Mouse (Mus musculus) heart, embryonic 10.5 days (tissue): ENCODE results near the gene Tmc5. TPM values are rescaled to one million over a fixed set of nuclear protein-coding genes. Genes with fewer than 3 reads are reported as not detected.

ENCODE experiments used
- DNase-seq: peaks from one replicate; pipeline ENCODE4 v3.0.0-alpha.2; 2017; ENCODE audit warnings: low spot score
- H3K27ac ChIP-seq: fragments of 300-500 bp; sonication (generic); 2 replicates; pipeline ENCODE4 v1.5.1; 2016; ENCODE audit warnings: mild to moderate bottlenecking
- H3K27me3 ChIP-seq: fragments of 300-500 bp; sonication (generic); 2 replicates; pipeline ENCODE4 v1.6.1; 2016; ENCODE audit warnings: mild to moderate bottlenecking; ENCODE audit not compliant: poor library complexity, insufficient read depth, severe bottlenecking
- H3K36me3 ChIP-seq: fragments of 300-500 bp; sonication (generic); 2 replicates; pipeline ENCODE4 v1.6.1; 2016; ENCODE audit warnings: mild to moderate bottlenecking, moderate library complexity
- H3K4me1 ChIP-seq: fragments of 300-500 bp; sonication (generic); 2 replicates; pipeline ENCODE4 v1.6.1; 2016; ENCODE audit warnings: mild to moderate bottlenecking
- H3K4me3 ChIP-seq: fragments of 300-500 bp; sonication (generic); 2 replicates; pipeline ENCODE4 v1.5.1; 2016; ENCODE audit warnings: mild to moderate bottlenecking, moderate library complexity
- H3K9me3 ChIP-seq: fragments of 300-500 bp; sonication (generic); 2 replicates; pipeline ENCODE4 v1.6.1; 2016; ENCODE audit warnings: mild to moderate bottlenecking, moderate library complexity
- WGBS: fragments of 180-500 bp; shearing (Covaris S2); methylation state at CpG from one replicate; pipeline ENCODE4 v1.1.7; 2016; 5-methylcytosine and 5-hydroxymethylcytosine counted together
- polyA plus RNA-seq: library from polyadenylated mRNA; unstranded; fragments of >200 nt; fragmentation: Nextera tagmentation; extraction: Ambion mirVana; gene quantifications from 2 replicates; pipeline ENCODE4 v1.2.1, GENCODE M21; 2016

Tmc5 gene
- polyA plus RNA-seq, 1 experiment from 2014 or later: not detected

- 0 out of 2 replicates have a peak, but pooled peaks cover 9% of the 10 kb centered on the region for H3K4me1 ChIP-seq
- no peak for DNase-seq
- no peaks in the 10 kb centered on the region for H3K27me3 ChIP-seq
- H3K36me3 ChIP-seq: no peaks in the 10 kb centered on the region
- 49% methylated on average over 6 of the region's 6 CpGs for WGBS
- H3K9me3 ChIP-seq: no peaks in the 10 kb centered on the region
- H3K27ac ChIP-seq: peak overlapping the region; percentile 95
- H3K4me3 ChIP-seq: peak overlapping the region; percentile 91
Observed at GRCm38 (mm10) chr7:118706051-118706450, 109.0 kb downstream of the Tmc5 start.

- no peak overlapping the region for H3K27ac ChIP-seq
- DNase-seq: no peak
- H3K4me1 ChIP-seq: 0 out of 2 replicates have a peak, but pooled peaks cover 9% of the 10 kb centered on the region
- H3K27me3 ChIP-seq: no peaks in the 10 kb centered on the region
- no peaks in the 10 kb centered on the region for H3K36me3 ChIP-seq
- no peaks in the 10 kb centered on the region for H3K9me3 ChIP-seq
- no peak overlapping the region for H3K4me3 ChIP-seq
- 86% methylated on average over 5 of the region's 5 CpGs for WGBS
Observed at GRCm38 (mm10) chr7:118706488-118706887, 109.4 kb downstream of the Tmc5 start.

- WGBS: 60% methylated on average over 2 of the region's 2 CpGs
- Histone ChIP-seq H3K4me1 (0 out of 2 replicates have a peak, but pooled peaks cover 9% of the 10 kb centered on the region), H3K9me3 (no peaks in the 10 kb centered on the region), H3K27me3 (no peaks in the 10 kb centered on the region), H3K36me3 (no peaks in the 10 kb centered on the region), H3K27ac (no peak overlapping the region), H3K4me3 (no peak overlapping the region)
- DNase-seq: no peak
Observed at GRCm38 (mm10) chr7:118707216-118707615, 110.1 kb downstream of the Tmc5 start.

GRCm38 (mm10) chr7:118708002-118708401, 110.9 kb downstream of the Tmc5 start:
- Histone ChIP-seq H3K27ac (no peak overlapping the region), H3K4me1 (peaks cover 12% of the 10 kb centered on the region; the same call in 1 of the 2 replicates), H3K4me3 (no peak overlapping the region), H3K9me3 (no peaks in the 10 kb centered on the region), H3K36me3 (no peaks in the 10 kb centered on the region), H3K27me3 (no peaks in the 10 kb centered on the region)
- no peak for DNase-seq
- 58% methylated on average over 4 of the region's 4 CpGs for WGBS

- H3K4me1 ChIP-seq: peaks cover 6% of the 10 kb centered on the region; the same call in 1 of the 2 replicates
- WGBS: 67% methylated on average over 5 of the region's 5 CpGs
- no peaks in the 10 kb centered on the region for H3K9me3 ChIP-seq
- 0 out of 2 replicates have a peak, but pooled peaks cover 2% of the 10 kb centered on the region for H3K36me3 ChIP-seq
- H3K4me3 ChIP-seq: no peak overlapping the region
- no peaks in the 10 kb centered on the region for H3K27me3 ChIP-seq
- DNase-seq: no peak
- no peak overlapping the region for H3K27ac ChIP-seq
Observed at GRCm38 (mm10) chr7:118710776-118711175, 113.7 kb downstream of the Tmc5 start.

GRCm38 (mm10) chr7:118712228-118713173, 115.4 kb downstream of the Tmc5 start, which contains the start of gene Ccp110:
Gene Ccp110, plus strand, starts transcription at chr7:118712552.
- peak within 1 kb of the TSS; percentile 6 for H3K27ac ChIP-seq
- peak; percentile 98 for DNase-seq
- WGBS: under 1% methylated on average over 48 of the region's 48 CpGs
- no peaks in the 10 kb centered on the region for H3K9me3 ChIP-seq
- H3K4me3 ChIP-seq: peak within 1 kb of the TSS; percentile 70
- H3K27me3 ChIP-seq: no peaks in the 10 kb centered on the region
- H3K36me3 ChIP-seq: peaks cover 6% of the 10 kb centered on the region; the same call in 1 of the 2 replicates
- peaks cover 6% of the 10 kb centered on the region; the same call in 1 of the 2 replicates for H3K4me1 ChIP-seq

GRCm38 (mm10) chr7:118714873-118715272, 117.8 kb downstream of the Tmc5 start:
- Histone ChIP-seq H3K4me1 (peaks cover 6% of the 10 kb centered on the region; the same call in 1 of the 2 replicates), H3K4me3 (no peak overlapping the region), H3K36me3 (peaks cover 14% of the 10 kb centered on the region; the same call in 1 of the 2 replicates), H3K9me3 (no peaks in the 10 kb centered on the region), H3K27ac (no peak overlapping the region), H3K27me3 (no peaks in the 10 kb centered on the region)
- DNase-seq: no peak
- WGBS: 67% methylated on average over 1 of the region's 1 CpGs

- 93% methylated on average over 4 of the region's 4 CpGs for WGBS
- Histone ChIP-seq H3K36me3 (peaks cover 31% of the 10 kb centered on the region; the same call in 1 of the 2 replicates), H3K9me3 (no peaks in the 10 kb centered on the region), H3K4me3 (no peak overlapping the region), H3K27ac (no peak overlapping the region), H3K27me3 (no peaks in the 10 kb centered on the region), H3K4me1 (peaks cover 2% of the 10 kb centered on the region; the same call in 1 of the 2 replicates)
- no peak for DNase-seq
Observed at GRCm38 (mm10) chr7:118718066-118718465, 121.0 kb downstream of the Tmc5 start.

- H3K9me3 ChIP-seq: no peaks in the 10 kb centered on the region
- no peak for DNase-seq
- 87% methylated on average over 9 of the region's 9 CpGs for WGBS
- H3K27ac ChIP-seq: no peak overlapping the region
- peaks cover 47% of the 10 kb centered on the region for H3K36me3 ChIP-seq
- no peaks in the 10 kb centered on the region for H3K27me3 ChIP-seq
- H3K4me1 ChIP-seq: no peaks in the 10 kb centered on the region
- H3K4me3 ChIP-seq: no peak overlapping the region
Observed at GRCm38 (mm10) chr7:118723927-118724326, 126.8 kb downstream of the Tmc5 start.

Other genes starting within 250 kb of the Tmc5 start
- 0.74 and 1.3 TPM in 2 replicates for gene Syt17, start 149.1 kb upstream of the Tmc5 start, polyA plus RNA-seq
- gene Itpripl2, start 105.3 kb upstream of the Tmc5 start, polyA plus RNA-seq: 1.6 and 2.2 TPM in 2 replicates
- 151 and 174 TPM in 2 replicates for gene Coq7, start 63.9 kb upstream of the Tmc5 start, polyA plus RNA-seq
- 2.1 and 2.8 TPM in 2 replicates for gene Tmc7, start 12.6 kb upstream of the Tmc5 start, polyA plus RNA-seq
- gene Gde1, start 108.5 kb downstream of the Tmc5 start, polyA plus RNA-seq: 64.6 and 64.9 TPM in 2 replicates
- 10.2 and 11.3 TPM in 2 replicates for gene Ccp110, start 115.3 kb downstream of the Tmc5 start, polyA plus RNA-seq
- gene Vps35l, start 142.9 kb downstream of the Tmc5 start, polyA plus RNA-seq: 52.3 and 56.3 TPM in 2 replicates